Mouse (Mus musculus) liver, embryonic 14.5 days (tissue): ENCODE data around the gene Tmem117.

ENCODE experiments used
- CTCF ChIP-seq: IDR thresholded peaks from 2 replicates; pipeline ENCODE4 v1.5.1; 2016; ENCODE audit warnings: antibody characterized with exemption, low read depth, control low read depth
- EP300 ChIP-seq: IDR thresholded peaks from 2 replicates; pipeline ENCODE4 v1.6.1; 2016; ENCODE audit warnings: antibody characterized with exemption, low read depth

DNA sequence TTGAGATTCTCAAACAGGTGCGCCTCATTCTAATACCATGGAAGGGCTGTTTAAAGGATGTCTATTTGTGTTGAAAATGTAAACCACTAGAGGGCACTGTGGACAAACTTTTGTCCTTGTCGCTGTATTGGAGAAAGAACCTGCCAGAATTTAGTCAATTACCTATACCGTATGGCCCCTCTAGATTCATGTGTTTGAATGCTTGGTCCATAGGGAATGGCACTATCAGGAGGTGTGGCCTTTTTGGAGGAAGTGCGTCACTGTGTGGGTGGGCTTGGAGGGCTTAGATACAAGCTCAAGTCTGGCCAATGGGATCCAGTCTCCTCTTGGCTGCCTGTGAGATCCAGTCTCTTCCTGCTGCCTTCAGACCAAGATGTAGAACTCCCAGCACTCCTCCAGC is 140.2 kb downstream of the Tmem117 start:
- TF ChIP-seq EP300, result no peak
- TF ChIP-seq CTCF, result peak; percentile 32; the same call in 1 of the 2 replicates
